Mouse (Mus musculus): ENCODE measurements around the gene Slit3. TPM values are rescaled to one million over a fixed set of nuclear protein-coding genes. Genes with fewer than 3 reads are reported as not detected.
A peak's percentile ranks its signal among the peaks of the same experiment; 100 is the strongest.

Slit3 gene
- polyA plus RNA-seq, 1 experiment from 2014 or later, result 5.9 TPM

DNA sequence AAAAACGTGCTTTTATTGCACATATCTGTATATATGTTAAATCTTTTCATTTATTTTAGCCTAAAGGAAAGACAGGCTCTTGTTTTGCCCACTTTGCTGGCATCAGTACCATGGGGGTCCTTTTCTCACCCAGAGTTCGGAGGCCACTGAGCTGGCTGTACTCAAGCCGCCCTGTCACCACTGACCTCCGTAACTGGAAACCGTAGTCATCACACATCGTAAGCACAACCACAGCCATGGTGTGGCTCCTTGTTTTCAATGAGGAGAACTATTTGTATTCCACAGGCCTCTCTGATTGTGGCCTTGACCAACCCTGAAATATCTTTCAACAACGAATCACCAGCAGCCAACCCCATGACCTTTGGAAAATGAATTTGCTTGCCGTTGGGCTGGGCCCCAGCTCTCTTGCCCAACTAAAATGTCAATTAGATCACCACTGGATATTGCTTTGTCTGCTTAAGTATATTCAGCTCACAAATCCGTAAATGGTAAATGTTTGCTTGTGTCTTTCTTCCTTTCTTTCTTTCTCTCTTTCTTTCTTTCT lies 405.3 kb downstream of the Slit3 start:
- ATAC-seq, result no peak
- Histone ChIP-seq H3K9ac (ENCODE audit: low read depth, low read length) (no peak overlapping the region), H3K27me3 (replicated peaks; ENCODE audit: control insufficient read depth, insufficient read depth, low read length) (no peaks in the 10 kb centered on the region), H3K27ac (ENCODE audit: low read length) (no peak overlapping the region), H3K4me1 (ENCODE audit: control insufficient read depth, insufficient read depth, low read length) (no peaks in the 10 kb centered on the region; the same call in 1 of the 2 replicates), H3K9me3 (ENCODE audit: control insufficient read depth, low read length) (no peaks in the 10 kb centered on the region), H3K36me3 (ENCODE audit: control insufficient read depth, insufficient read depth, low read length) (no peaks in the 10 kb centered on the region), H3K4me3 (ENCODE audit: low read length) (no peak overlapping the region), H3K4me2 (ENCODE audit: low read depth, low read length) (no peak overlapping the region)
- 74% methylated on average over 9 of the region's 9 CpGs for WGBS

- H3K4me3 ChIP-seq (ENCODE audit: low read length), result no peak overlapping the region
- WGBS, result 57% methylated on average over 7 of the region's 7 CpGs
- H3K9me3 ChIP-seq (ENCODE audit: control insufficient read depth, low read length), result no peaks in the 10 kb centered on the region
- H3K27ac ChIP-seq (ENCODE audit: low read length), result no peak overlapping the region
- ATAC-seq, result no peak
- no peak overlapping the region for H3K9ac ChIP-seq (ENCODE audit: low read depth, low read length)
- H3K4me2 ChIP-seq (ENCODE audit: low read depth, low read length), result no peak overlapping the region
- H3K4me1 ChIP-seq (ENCODE audit: control insufficient read depth, insufficient read depth, low read length), result no peaks in the 10 kb centered on the region; the same call in 1 of the 2 replicates
- H3K27me3 ChIP-seq (replicated peaks; ENCODE audit: control insufficient read depth, insufficient read depth, low read length), result no peaks in the 10 kb centered on the region
- no peaks in the 10 kb centered on the region for H3K36me3 ChIP-seq (ENCODE audit: control insufficient read depth, insufficient read depth, low read length)
Observed at GRCm38 (mm10) chr11:35527816-35528462, 406.9 kb downstream of the Slit3 start.

GRCm38 (mm10) chr11:35535027-35535426 lies 414.0 kb downstream of the Slit3 start:
- WGBS, result 68% methylated on average over 6 of the region's 6 CpGs
- Histone ChIP-seq H3K4me2 (ENCODE audit: low read depth, low read length) (no peak overlapping the region), H3K36me3 (ENCODE audit: control insufficient read depth, insufficient read depth, low read length) (no peaks in the 10 kb centered on the region), H3K27ac (ENCODE audit: low read length) (no peak overlapping the region), H3K4me1 (ENCODE audit: control insufficient read depth, insufficient read depth, low read length) (no peaks in the 10 kb centered on the region), H3K9ac (ENCODE audit: low read depth, low read length) (no peak overlapping the region), H3K4me3 (ENCODE audit: low read length) (no peak overlapping the region), H3K9me3 (ENCODE audit: control insufficient read depth, low read length) (no peaks in the 10 kb centered on the region), H3K27me3 (replicated peaks; ENCODE audit: control insufficient read depth, insufficient read depth, low read length) (no peaks in the 10 kb centered on the region)
- no peak for ATAC-seq

DNA sequence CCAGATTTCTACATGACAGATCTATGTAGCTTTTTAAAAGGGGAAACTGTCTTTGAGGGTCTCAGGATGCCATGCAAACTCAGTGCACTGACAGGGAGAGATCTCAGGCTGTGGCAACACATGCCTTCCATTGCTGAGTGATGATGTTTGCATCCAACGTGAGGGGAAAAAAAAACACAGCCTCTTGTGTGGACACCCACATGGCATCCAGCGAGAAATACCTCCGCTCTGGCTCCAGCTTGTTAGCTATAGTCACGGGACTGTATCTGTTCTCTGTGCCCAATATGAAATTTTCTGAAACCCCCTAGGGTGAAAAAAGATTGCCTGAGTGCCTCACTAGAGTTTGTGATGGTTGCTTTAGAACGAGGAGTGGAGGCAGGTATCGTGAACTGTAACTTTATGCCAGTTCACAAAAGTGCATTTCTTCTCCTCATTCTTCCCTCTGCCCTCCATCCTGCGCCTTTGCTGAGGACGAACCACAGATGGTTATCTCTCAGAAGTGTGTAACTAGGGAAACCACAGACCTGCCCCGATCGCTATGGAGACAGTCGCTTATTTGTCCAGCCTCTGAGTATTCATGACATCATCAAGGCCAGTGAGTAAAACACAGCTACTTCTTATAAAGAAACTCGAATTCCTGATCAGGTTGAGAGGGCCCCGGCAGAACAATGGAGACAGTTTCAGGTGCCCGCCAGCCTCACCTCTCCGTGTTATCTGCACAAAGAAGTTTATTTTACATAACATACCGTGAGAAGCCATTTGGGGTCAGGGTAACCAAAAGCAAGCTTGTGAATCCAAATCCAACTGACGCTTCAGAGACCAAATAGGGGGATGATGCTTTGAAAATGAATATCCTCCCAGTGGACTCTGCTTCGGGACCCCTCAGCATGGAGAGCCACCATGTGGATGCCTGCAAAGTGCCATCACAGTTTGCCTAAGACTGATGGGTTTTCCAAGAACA lies 416.4 kb downstream of the Slit3 start:
- ATAC-seq, result no peak
- no peak overlapping the region for H3K4me2 ChIP-seq (ENCODE audit: low read depth, low read length)
- 34% methylated on average over 18 of the region's 18 CpGs for WGBS

GRCm38 (mm10) chr11:35542731-35543130 lies 421.7 kb downstream of the Slit3 start:
- Histone ChIP-seq H3K4me1 (ENCODE audit: control insufficient read depth, insufficient read depth, low read length) (no peaks in the 10 kb centered on the region; the same call in 1 of the 2 replicates), H3K36me3 (ENCODE audit: control insufficient read depth, insufficient read depth, low read length) (no peaks in the 10 kb centered on the region), H3K4me3 (ENCODE audit: low read length) (no peak overlapping the region), H3K4me2 (ENCODE audit: low read depth, low read length) (no peak overlapping the region), H3K9me3 (ENCODE audit: control insufficient read depth, low read length) (no peaks in the 10 kb centered on the region), H3K9ac (ENCODE audit: low read depth, low read length) (no peak overlapping the region), H3K27ac (ENCODE audit: low read length) (no peak overlapping the region), H3K27me3 (replicated peaks; ENCODE audit: control insufficient read depth, insufficient read depth, low read length) (0 out of 2 replicates have a peak, but pooled peaks cover 8% of the 10 kb centered on the region)
- no peak for ATAC-seq
- WGBS, result 84% methylated on average over 10 of the region's 10 CpGs

More for the DNA sequence above, 416.4 kb downstream of the Slit3 start:
- no peaks in the 10 kb centered on the region for H3K27me3 ChIP-seq (replicated peaks; ENCODE audit: control insufficient read depth, insufficient read depth, low read length)
- H3K9me3 ChIP-seq (ENCODE audit: control insufficient read depth, low read length), result no peaks in the 10 kb centered on the region
- H3K9ac ChIP-seq (ENCODE audit: low read depth, low read length), result no peak overlapping the region
- H3K4me1 ChIP-seq (ENCODE audit: control insufficient read depth, insufficient read depth, low read length), result no peaks in the 10 kb centered on the region
- no peaks in the 10 kb centered on the region for H3K36me3 ChIP-seq (ENCODE audit: control insufficient read depth, insufficient read depth, low read length)
- H3K27ac ChIP-seq (ENCODE audit: low read length), result no peak overlapping the region
- no peak overlapping the region for H3K4me3 ChIP-seq (ENCODE audit: low read length)

DNA sequence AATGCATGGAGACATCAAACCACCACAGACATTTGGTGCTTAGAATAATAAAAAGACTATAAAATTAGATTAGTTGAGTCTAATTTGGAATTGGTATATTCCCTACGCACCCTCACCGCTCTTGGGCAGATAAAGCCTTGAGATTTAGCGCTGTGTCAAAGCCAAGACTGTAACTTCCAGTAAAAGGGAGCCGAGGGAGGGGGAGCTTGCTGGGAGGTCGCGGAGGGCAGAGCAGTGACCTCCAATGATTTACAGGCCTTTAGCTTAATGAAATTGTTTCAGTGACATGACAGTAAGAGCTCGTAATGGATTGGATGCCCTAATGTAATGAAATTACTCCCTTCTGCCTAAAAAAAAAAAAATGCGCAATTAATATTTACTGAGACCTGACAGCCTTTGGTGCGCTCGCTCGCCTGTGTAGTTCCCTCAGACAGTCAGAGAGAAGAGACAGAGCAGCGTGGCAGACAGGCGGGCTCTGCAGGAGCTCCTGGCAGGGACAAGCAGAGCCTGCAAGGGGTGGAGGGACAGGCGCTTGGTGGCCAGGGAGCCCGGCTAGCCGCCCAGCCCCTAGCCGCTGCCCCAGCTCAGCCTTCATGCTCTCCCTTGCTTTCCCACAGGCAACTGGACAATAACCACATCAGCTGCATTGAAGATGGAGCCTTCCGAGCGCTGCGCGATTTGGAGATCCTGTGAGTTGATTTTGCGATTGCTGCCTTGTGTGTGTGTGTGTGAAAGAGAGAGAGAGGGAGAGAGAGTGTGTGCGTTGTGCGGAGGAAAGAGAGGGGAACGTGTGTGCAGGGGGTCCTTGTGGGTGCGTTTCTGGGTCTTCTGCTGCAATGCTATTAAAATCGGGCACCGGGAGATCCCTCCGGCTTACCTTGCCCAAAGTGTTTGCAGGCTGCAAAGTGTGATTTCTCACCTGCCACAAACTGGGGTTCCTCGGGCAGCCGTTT lies 423.4 kb downstream of the Slit3 start:
- ATAC-seq, result no peak
- H3K36me3 ChIP-seq (ENCODE audit: control insufficient read depth, insufficient read depth, low read length), result no peaks in the 10 kb centered on the region
- peak overlapping the region; percentile 34 for H3K4me2 ChIP-seq (ENCODE audit: low read depth, low read length)
- no peaks in the 10 kb centered on the region for H3K9me3 ChIP-seq (ENCODE audit: control insufficient read depth, low read length)
- WGBS, result 27% methylated on average over 31 of the region's 31 CpGs
- H3K4me1 ChIP-seq (ENCODE audit: control insufficient read depth, insufficient read depth, low read length), result no peaks in the 10 kb centered on the region; the same call in 1 of the 2 replicates
- peak overlapping the region; percentile 45; the same call in 1 of the 2 replicates for H3K9ac ChIP-seq (ENCODE audit: low read depth, low read length)
- H3K27ac ChIP-seq (ENCODE audit: low read length), result no peak overlapping the region; the same call in 1 of the 2 replicates
- 0 out of 2 replicates have a peak, but pooled peaks cover 8% of the 10 kb centered on the region for H3K27me3 ChIP-seq (replicated peaks; ENCODE audit: control insufficient read depth, insufficient read depth, low read length)
- H3K4me3 ChIP-seq (ENCODE audit: low read length), result peak overlapping the region; percentile 19

DNA sequence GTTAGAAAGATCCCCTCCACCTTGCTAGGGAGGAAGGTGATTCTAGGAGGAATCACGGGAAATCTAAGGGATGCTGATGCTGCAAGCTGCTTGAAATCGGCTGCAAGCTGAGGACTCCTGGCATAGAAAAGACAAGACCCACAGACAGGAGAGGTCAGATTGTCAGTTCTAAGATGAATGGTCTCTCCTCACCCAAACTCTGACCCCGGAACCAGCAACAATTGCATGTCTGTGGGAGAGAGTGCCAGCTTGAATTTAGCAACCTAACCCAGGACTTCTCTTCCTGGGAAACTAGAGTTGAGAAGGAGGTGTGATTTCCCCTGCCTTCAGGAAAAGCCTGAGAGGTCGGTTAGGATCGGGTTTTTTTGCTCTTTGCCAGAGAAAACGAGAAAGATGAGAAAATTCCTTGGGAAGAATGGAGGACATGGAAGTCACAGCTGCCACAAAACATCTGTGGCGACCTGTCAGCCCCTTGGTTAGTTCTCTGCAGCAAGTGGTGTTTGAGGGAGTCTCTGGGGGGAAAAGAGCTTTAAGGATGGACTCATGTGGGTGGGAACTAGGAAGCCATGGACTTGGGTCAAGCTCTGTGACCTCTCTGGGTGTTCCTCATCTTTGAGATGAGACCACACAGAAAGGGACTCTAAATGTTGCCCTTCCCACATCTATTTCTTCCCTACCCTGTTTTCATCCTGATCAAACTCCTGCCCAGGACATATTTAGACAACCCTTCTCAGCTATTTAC lies 425.2 kb downstream of the Slit3 start:
- no peak overlapping the region for H3K27ac ChIP-seq (ENCODE audit: low read length)
- no peaks in the 10 kb centered on the region; the same call in 1 of the 2 replicates for H3K4me1 ChIP-seq (ENCODE audit: control insufficient read depth, insufficient read depth, low read length)
- H3K4me2 ChIP-seq (ENCODE audit: low read depth, low read length), result no peak overlapping the region
- 0 out of 2 replicates have a peak, but pooled peaks cover 8% of the 10 kb centered on the region for H3K27me3 ChIP-seq (replicated peaks; ENCODE audit: control insufficient read depth, insufficient read depth, low read length)
- H3K9ac ChIP-seq (ENCODE audit: low read depth, low read length), result no peak overlapping the region
- no peaks in the 10 kb centered on the region for H3K9me3 ChIP-seq (ENCODE audit: control insufficient read depth, low read length)
- WGBS, result 42% methylated on average over 7 of the region's 7 CpGs
- H3K36me3 ChIP-seq (ENCODE audit: control insufficient read depth, insufficient read depth, low read length), result no peaks in the 10 kb centered on the region
- no peak for ATAC-seq
- H3K4me3 ChIP-seq (ENCODE audit: low read length), result no peak overlapping the region

- Histone ChIP-seq H3K9me3 (ENCODE audit: control insufficient read depth, low read length) (no peaks in the 10 kb centered on the region), H3K27ac (ENCODE audit: low read length) (no peak overlapping the region), H3K36me3 (ENCODE audit: control insufficient read depth, insufficient read depth, low read length) (no peaks in the 10 kb centered on the region), H3K27me3 (replicated peaks; ENCODE audit: control insufficient read depth, insufficient read depth, low read length) (0 out of 2 replicates have a peak, but pooled peaks cover under 1% of the 10 kb centered on the region), H3K4me1 (ENCODE audit: control insufficient read depth, insufficient read depth, low read length) (no peaks in the 10 kb centered on the region), H3K4me3 (ENCODE audit: low read length) (no peak overlapping the region), H3K9ac (ENCODE audit: low read depth, low read length) (no peak overlapping the region), H3K4me2 (ENCODE audit: low read depth, low read length) (no peak overlapping the region)
- ATAC-seq, result no peak
- WGBS, result 86% methylated on average over 9 of the region's 9 CpGs
Observed at GRCm38 (mm10) chr11:35550036-35550435, 429.0 kb downstream of the Slit3 start.

All from intestine, embryonic 16.5 days (tissue).